Mouse (Mus musculus) liver, embryonic 11.5 days (tissue): ENCODE data around the gene Sec14l3. TPM values are rescaled to one million over a fixed set of nuclear protein-coding genes. Genes with fewer than 3 reads are reported as not detected.
A peak's percentile ranks its signal among the peaks of the same experiment; 100 is the strongest.

Source experiments
- ATAC-seq: fragments of 200-750 bp; cut with Nextera tagmentation; replicated peaks from 2 replicates; pipeline ENCODE4 v1.8.0; 2017; ENCODE audit warnings: moderate number of reproducible peaks, mild to moderate bottlenecking, moderate TSS enrichment, moderate library complexity; ENCODE audit not compliant: low FRiP score
- DNase-seq: peaks from one replicate; pipeline ENCODE4 v3.0.0-alpha.2; 2017; ENCODE audit warnings: low spot score
- H3K27ac ChIP-seq: fragments of 300-500 bp; sonication (generic); 2 replicates; pipeline ENCODE4 v1.5.1; 2014; ENCODE audit warnings: mild to moderate bottlenecking, low read depth, low read length, control low read depth
- H3K27me3 ChIP-seq: fragments of 300-500 bp; sonication (generic); replicated peaks from 2 replicates; pipeline ENCODE4 v1.6.1; 2014; ENCODE audit warnings: low read length, mixed read lengths; ENCODE audit not compliant: control insufficient read depth, insufficient read depth
- H3K36me3 ChIP-seq: fragments of 300-500 bp; sonication (generic); 2 replicates; pipeline ENCODE4 v1.6.1; 2014; ENCODE audit warnings: mild to moderate bottlenecking, low read length, moderate library complexity, mixed read lengths; ENCODE audit not compliant: control insufficient read depth, insufficient read depth
- H3K4me1 ChIP-seq: fragments of 300-500 bp; sonication (generic); replicated peaks from 2 replicates; pipeline ENCODE4 v1.6.1; 2014; ENCODE audit warnings: low read length, mixed read lengths; ENCODE audit not compliant: control insufficient read depth, insufficient read depth
- H3K4me2 ChIP-seq: fragments of 300-500 bp; sonication (generic); 2 replicates; pipeline ENCODE4 v1.6.1; 2014; ENCODE audit warnings: mild to moderate bottlenecking, control low read depth, moderate library complexity
- H3K4me3 ChIP-seq: fragments of 300-500 bp; sonication (generic); 2 replicates; pipeline ENCODE4 v1.5.1; 2014; ENCODE audit warnings: low read depth, low read length, control low read depth
- H3K9ac ChIP-seq: fragments of 300-500 bp; sonication (generic); 2 replicates; pipeline ENCODE4 v1.6.1; 2014; ENCODE audit warnings: low read depth, low read length, control low read depth
- H3K9me3 ChIP-seq: fragments of 300-500 bp; sonication (generic); 2 replicates; pipeline ENCODE4 v1.6.1; 2016; ENCODE audit warnings: low read length, inconsistent platforms, mixed read lengths; ENCODE audit not compliant: control insufficient read depth
- WGBS: fragments of 180-500 bp; shearing (Covaris S2); extraction: QIAGEN DNeasy Blood & Tissue Kit; methylation state at CpG from one replicate; pipeline ENCODE4 v1.1.7; 2014; 5-methylcytosine and 5-hydroxymethylcytosine counted together
- polyA plus RNA-seq: library from polyadenylated mRNA; unstranded; fragments of >200 nt; fragmentation: Nextera tagmentation; extraction: Ambion mirVana; gene quantifications from 2 replicates; pipeline ENCODE4 v1.2.1, GENCODE M21; 2014

Sec14l3 gene
- polyA plus RNA-seq, 1 experiment from 2014 or later, result not detected

DNA sequence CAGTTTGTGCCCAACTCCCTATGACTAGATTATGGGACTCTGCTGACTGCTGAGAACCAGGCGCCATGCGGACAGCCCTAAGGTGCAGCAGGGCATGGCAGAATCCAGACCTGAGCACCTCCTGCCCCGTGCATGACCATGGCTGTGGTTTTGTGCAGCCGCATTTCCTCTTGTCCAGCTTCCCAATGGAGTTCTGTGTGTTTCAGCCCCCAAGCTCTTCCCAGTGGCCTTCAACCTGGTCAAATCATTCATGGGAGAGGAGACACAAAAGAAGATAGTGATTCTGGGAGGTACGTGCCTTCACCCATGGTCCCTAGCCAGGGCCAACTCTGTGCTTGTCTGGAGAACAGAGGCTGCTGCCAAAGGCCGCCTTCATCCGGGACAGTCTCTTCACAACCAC is 21.6 kb upstream of the Sec14l3 start:
- Histone ChIP-seq H3K4me3 (no peak overlapping the region), H3K9ac (no peak overlapping the region), H3K4me1 (no peaks in the 10 kb centered on the region), H3K4me2 (no peak overlapping the region), H3K36me3 (no peaks in the 10 kb centered on the region), H3K27me3 (no peaks in the 10 kb centered on the region), H3K27ac (no peak overlapping the region), H3K9me3 (no peaks in the 10 kb centered on the region)
- ATAC-seq (no peak), DNase-seq (no peak)
- 83% methylated on average over 7 of the region's 7 CpGs for WGBS

GRCm38 (mm10) chr11:4046526-4046925 is 18.1 kb upstream of the Sec14l3 start:
- Histone ChIP-seq H3K36me3 (no peaks in the 10 kb centered on the region), H3K4me3 (no peak overlapping the region), H3K27ac (no peak overlapping the region), H3K27me3 (no peaks in the 10 kb centered on the region), H3K9me3 (no peaks in the 10 kb centered on the region), H3K9ac (no peak overlapping the region), H3K4me2 (no peak overlapping the region), H3K4me1 (no peaks in the 10 kb centered on the region)
- WGBS, result 68% methylated on average over 5 of the region's 5 CpGs
- DNase-seq (no peak), ATAC-seq (no peak)

- Histone ChIP-seq H3K9me3 (no peaks in the 10 kb centered on the region), H3K4me1 (no peaks in the 10 kb centered on the region), H3K27me3 (no peaks in the 10 kb centered on the region), H3K36me3 (no peaks in the 10 kb centered on the region), H3K27ac (no peak overlapping the region), H3K4me3 (no peak overlapping the region), H3K4me2 (no peak overlapping the region), H3K9ac (no peak overlapping the region)
- WGBS, result 81% methylated on average over 2 of the region's 2 CpGs
- ATAC-seq (no peak), DNase-seq (no peak)
Observed at GRCm38 (mm10) chr11:4047766-4048165, 16.9 kb upstream of the Sec14l3 start.

DNA sequence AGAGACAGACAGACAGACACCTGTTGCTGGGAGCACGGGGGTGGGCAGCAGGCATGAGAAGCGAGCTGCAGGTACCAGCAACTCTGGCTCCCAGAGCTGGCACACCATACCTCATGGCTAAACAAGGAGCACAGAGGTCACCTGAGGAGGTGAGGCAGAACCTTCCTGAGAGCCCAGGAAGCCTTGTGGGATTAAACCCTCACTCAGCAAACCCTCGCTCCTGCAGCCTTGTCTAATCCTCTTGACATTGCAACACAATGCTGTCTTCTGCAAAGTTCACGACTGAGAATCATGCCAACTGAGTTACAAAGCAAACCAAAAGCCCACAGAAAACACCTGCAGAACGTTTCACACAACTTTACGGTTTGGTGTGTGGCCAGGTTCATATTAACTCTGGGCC is 16.2 kb upstream of the Sec14l3 start:
- Histone ChIP-seq H3K4me3 (no peak overlapping the region), H3K9me3 (no peaks in the 10 kb centered on the region), H3K4me1 (no peaks in the 10 kb centered on the region), H3K27me3 (no peaks in the 10 kb centered on the region), H3K27ac (no peak overlapping the region), H3K4me2 (no peak overlapping the region), H3K9ac (no peak overlapping the region), H3K36me3 (no peaks in the 10 kb centered on the region)
- no peak for ATAC-seq
- 79% methylated on average over 6 of the region's 6 CpGs for WGBS
- no peak for DNase-seq

DNA sequence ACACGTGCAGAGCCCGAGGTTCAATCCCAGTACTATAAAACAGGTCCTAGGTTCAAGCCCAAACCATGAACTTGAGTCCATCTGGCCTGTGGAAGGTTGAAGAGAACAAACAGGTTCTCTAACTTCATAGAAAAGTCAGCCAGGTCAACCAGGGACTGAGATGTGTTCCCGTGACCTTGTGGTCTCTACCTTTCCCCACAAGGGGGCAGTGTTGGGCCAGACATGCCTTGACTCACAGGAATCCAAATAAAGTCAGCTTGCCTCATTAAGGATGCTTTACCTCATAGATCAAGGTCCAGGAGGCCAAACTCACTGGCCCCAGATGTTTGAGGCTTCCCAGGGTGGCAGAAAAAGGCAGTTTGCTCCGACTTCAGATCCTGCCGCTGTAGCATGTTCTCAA is 11.1 kb upstream of the Sec14l3 start:
- ATAC-seq (0 out of 2 replicates have a peak, but pooled peaks have one; percentile 29), DNase-seq (peak; percentile 70)
- Histone ChIP-seq H3K9me3 (no peaks in the 10 kb centered on the region), H3K4me2 (no peak overlapping the region), H3K9ac (no peak overlapping the region), H3K4me1 (no peaks in the 10 kb centered on the region), H3K36me3 (no peaks in the 10 kb centered on the region), H3K4me3 (no peak overlapping the region), H3K27ac (no peak overlapping the region), H3K27me3 (no peaks in the 10 kb centered on the region; the same call in 1 of the 2 replicates)
- WGBS, result 26% methylated on average over 5 of the region's 5 CpGs

GRCm38 (mm10) chr11:4060866-4061575 is 3.6 kb upstream of the Sec14l3 start:
- no peak overlapping the region for H3K27ac ChIP-seq
- 62% methylated on average over 5 of the region's 5 CpGs for WGBS
- no peaks in the 10 kb centered on the region; the same call in 1 of the 2 replicates for H3K27me3 ChIP-seq
- H3K36me3 ChIP-seq, result no peaks in the 10 kb centered on the region
- no peak for ATAC-seq
- H3K4me3 ChIP-seq, result no peak overlapping the region
- H3K9ac ChIP-seq, result no peak overlapping the region
- no peaks in the 10 kb centered on the region for H3K9me3 ChIP-seq
- H3K4me2 ChIP-seq, result no peak overlapping the region
- no peak for DNase-seq
- no peaks in the 10 kb centered on the region for H3K4me1 ChIP-seq

DNA sequence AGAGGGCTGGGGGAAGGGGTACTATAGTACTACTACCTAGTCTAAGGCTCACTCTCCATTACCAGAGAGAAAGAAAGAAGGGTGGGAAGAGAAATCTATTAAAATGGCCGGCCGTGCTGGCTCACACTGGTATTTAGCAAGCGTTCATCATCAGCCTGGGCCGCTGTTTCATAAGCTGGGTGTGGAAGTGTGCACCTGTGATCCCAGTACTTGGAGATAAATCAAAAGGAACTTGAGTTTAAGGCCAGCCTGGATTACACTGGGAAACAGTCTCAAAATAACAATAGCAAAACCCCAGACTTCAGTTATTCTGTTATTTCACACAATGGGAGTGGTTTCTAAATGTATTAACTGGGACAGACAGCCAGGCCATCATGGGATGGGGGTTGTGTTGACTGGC is 2.1 kb upstream of the Sec14l3 start:
- Histone ChIP-seq H3K36me3 (no peaks in the 10 kb centered on the region), H3K4me1 (no peaks in the 10 kb centered on the region), H3K9ac (no peak overlapping the region), H3K27me3 (no peaks in the 10 kb centered on the region; the same call in 1 of the 2 replicates), H3K27ac (no peak overlapping the region), H3K9me3 (no peaks in the 10 kb centered on the region), H3K4me2 (no peak overlapping the region), H3K4me3 (no peak overlapping the region)
- DNase-seq, result no peak
- ATAC-seq, result no peak
- 82% methylated on average over 4 of the region's 4 CpGs for WGBS

DNA sequence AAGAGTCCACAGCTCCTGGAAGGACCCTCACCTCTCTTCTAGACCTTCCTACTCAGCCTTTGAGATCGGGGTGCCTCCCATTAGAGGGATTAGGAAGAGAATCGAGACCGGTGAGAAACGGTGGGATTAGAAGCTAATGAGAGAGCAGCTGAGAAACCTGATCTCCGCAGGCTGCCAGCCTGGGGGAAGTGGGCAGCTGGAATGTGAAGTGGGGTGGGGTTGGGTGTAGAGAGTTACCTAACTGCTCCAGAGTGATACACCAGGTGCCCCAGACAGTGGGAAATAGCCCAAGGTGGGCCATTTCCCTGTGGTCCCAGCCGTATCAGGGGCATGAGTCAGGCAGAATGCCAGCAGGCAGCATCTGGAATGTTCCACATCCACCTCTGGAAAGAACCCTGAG is 1.7 kb upstream of the Sec14l3 start:
- Histone ChIP-seq H3K27ac (no peak overlapping the region), H3K9ac (no peak overlapping the region), H3K27me3 (no peaks in the 10 kb centered on the region; the same call in 1 of the 2 replicates), H3K4me2 (no peak overlapping the region), H3K4me3 (no peak overlapping the region), H3K9me3 (no peaks in the 10 kb centered on the region), H3K4me1 (no peaks in the 10 kb centered on the region), H3K36me3 (no peaks in the 10 kb centered on the region)
- DNase-seq, result no peak
- 44% methylated on average over 6 of the region's 6 CpGs for WGBS
- ATAC-seq, result no peak

- ATAC-seq (no peak), DNase-seq (no peak)
- H3K9me3 ChIP-seq, result no peaks in the 10 kb centered on the region
- no peak overlapping the region for H3K4me2 ChIP-seq
- no peaks in the 10 kb centered on the region; the same call in 1 of the 2 replicates for H3K27me3 ChIP-seq
- H3K4me1 ChIP-seq, result no peaks in the 10 kb centered on the region
- H3K36me3 ChIP-seq, result no peaks in the 10 kb centered on the region
- 63% methylated on average over 1 of the region's 1 CpGs for WGBS
- no peak overlapping the region for H3K27ac ChIP-seq
- H3K4me3 ChIP-seq, result no peak overlapping the region
- H3K9ac ChIP-seq, result no peak overlapping the region
Observed at GRCm38 (mm10) chr11:4069664-4070063, 5.0 kb downstream of the Sec14l3 start.
